Mouse (Mus musculus): Measurements from ENCODE around the gene Olfr1446. TPM values are rescaled to one million over a fixed set of nuclear protein-coding genes. Genes with fewer than 3 reads are reported as not detected.

Gene Olfr1446
- total RNA-seq (2023; ENCODE audit: inconsistent age), result not detected in 4 replicates

DNA sequence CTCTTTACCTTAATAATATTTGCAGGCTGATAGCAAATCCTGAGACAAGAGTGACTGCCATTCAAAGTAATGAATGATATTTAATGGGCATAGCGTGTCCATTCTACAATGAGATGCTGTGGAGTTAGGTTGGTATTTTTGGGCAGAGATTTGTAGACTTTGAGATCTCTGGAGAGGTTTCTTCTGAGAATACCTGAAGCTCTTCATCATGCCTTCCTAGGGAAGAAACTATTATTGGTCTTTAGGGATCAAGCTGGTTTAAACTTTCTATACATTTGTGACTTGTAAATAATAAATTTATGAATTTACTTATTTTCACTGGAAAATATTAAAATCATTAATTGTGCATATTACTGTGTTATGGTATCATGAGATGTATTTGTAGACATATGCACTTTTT is at the start of gene Olfr1446:
Gene Olfr1446, minus strand, starts transcription at position 101 of the 400 bp plus-strand sequence.

DNA sequence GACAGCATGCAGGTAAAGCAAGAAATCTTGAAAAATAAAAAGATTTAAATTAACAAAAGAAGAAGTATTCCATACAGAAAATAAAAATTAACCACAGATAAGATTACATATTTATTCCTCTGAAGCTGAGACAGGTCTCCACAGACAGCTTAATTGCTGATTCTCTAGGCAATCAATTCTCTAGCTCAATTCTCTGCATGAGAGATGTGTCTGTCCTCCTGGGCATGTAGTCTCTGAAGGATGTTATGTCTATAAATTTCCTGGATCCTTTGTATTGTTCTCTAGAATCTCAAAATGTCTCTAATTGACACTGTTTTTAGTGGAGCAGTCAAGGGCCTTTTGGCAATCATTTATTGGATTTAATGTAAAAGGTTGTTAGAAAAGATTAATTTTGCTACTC is 37.2 kb upstream of the Olfr1446 start, which contains the start of gene Olfr1449:
Gene Olfr1449, plus strand, starts transcription at position 301 of the 400 bp plus-strand sequence.

GRCm38 (mm10) chr19:12924319-12924718 is 31.0 kb upstream of the Olfr1446 start, which contains the start of gene Olfr1448:
TSS of gene Olfr1448 (minus strand) at chr19:12924419.

GRCm38 (mm10) chr19:12903643-12904042 is 10.3 kb upstream of the Olfr1446 start, which contains the start of gene Olfr1447:
TSS of gene Olfr1447 (minus strand) at chr19:12903743.

DNA sequence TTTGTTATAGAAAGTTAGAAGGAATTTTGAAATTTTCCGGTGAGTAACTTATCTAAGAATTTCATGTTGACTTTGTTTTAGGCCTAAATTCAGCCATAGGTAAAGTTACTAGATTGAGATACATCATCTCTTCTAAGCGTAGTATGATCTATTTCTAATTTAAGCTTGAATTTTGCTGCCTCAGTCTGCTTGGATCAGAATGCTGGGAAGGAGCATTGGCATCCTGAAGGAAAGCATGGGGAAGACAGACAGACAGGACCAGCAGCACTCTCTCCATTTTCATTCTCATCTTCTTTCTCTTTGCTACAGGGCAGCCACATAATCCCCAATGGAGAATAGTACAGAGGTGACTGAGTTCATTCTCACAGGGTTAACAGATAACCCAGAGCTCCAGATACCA is 9.8 kb downstream of the Olfr1446 start, which contains the start of gene Olfr1445:
Gene Olfr1445, plus strand, starts transcription at position 301 of the 400 bp plus-strand sequence.

GRCm38 (mm10) chr19:12856983-12857382 is 36.3 kb downstream of the Olfr1446 start, which contains the start of gene Olfr1444:
TSS of gene Olfr1444 (plus strand) at chr19:12857283.

DNA sequence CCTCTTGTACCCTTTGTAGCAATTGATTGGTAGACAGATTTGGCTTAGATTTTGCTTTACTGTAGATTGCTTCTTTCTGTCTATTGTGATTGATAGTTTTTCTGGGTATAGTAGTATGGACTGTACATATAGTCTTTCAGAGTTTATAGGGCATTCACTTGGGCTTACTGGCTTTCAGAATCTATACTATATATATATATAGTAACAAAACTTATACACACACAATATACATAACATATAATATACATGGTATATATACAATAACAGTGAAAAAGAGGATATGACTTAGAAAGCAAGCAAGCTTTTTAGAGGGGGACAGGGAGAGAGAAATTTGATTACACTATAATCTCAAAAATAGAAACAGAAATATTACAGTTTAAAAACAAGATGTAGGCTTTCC is 46.9 kb downstream of the Olfr1446 start, which contains the start of gene Gm5244:
Gene Gm5244, plus strand, starts transcription at position 301 of the 400 bp plus-strand sequence.

Other genes starting within 250 kb of the Olfr1446 start
- gene Olfr1442, start 223.1 kb downstream of the Olfr1446 start, total RNA-seq (2023; ENCODE audit: inconsistent age), result not detected in 4 replicates
- not detected in 4 replicates for gene Olfr1443, start 215.4 kb downstream of the Olfr1446 start, total RNA-seq (2023; ENCODE audit: inconsistent age)
- gene Keg1, start 197.7 kb downstream of the Olfr1446 start, total RNA-seq (2023; ENCODE audit: inconsistent age), result not detected in 4 replicates
- 3.6 to 5.9 TPM (median 4.2 TPM) in 4 replicates for gene Cntf, start 127.9 kb downstream of the Olfr1446 start, total RNA-seq (2023; ENCODE audit: inconsistent age)
- gene Zfp91, start 97.4 kb downstream of the Olfr1446 start, total RNA-seq (2023; ENCODE audit: inconsistent age), result 85.2 to 90.8 TPM (median 88.5 TPM) in 4 replicates
- gene Lpxn, start 97.3 kb downstream of the Olfr1446 start, total RNA-seq (2023; ENCODE audit: inconsistent age), result 81.9 to 88.1 TPM (median 84.2 TPM) in 4 replicates
- gene Gm5244, start 46.8 kb downstream of the Olfr1446 start, total RNA-seq (2023; ENCODE audit: inconsistent age), result 2.7 to 5.5 TPM (median 4.1 TPM) in 4 replicates
- gene Olfr1444, start 36.2 kb downstream of the Olfr1446 start, total RNA-seq (2023; ENCODE audit: inconsistent age), result 0.61 to 1.3 TPM (median 0.63 TPM) in 4 replicates
- not detected in 4 replicates for gene Olfr1445, start 9.7 kb downstream of the Olfr1446 start, total RNA-seq (2023; ENCODE audit: inconsistent age)
- gene Olfr1447, start 10.2 kb upstream of the Olfr1446 start, total RNA-seq (2023; ENCODE audit: inconsistent age), result not detected in 4 replicates
- gene Olfr1448, start 30.9 kb upstream of the Olfr1446 start, total RNA-seq (2023; ENCODE audit: inconsistent age), result not detected in 4 replicates
- gene Olfr1449, start 37.3 kb upstream of the Olfr1446 start, total RNA-seq (2023; ENCODE audit: inconsistent age), result not detected in 4 replicates
- gene Olfr1450, start 56.7 kb upstream of the Olfr1446 start, total RNA-seq (2023; ENCODE audit: inconsistent age), result not detected in 4 replicates
- not detected in 4 replicates for gene Olfr1451, start 101.5 kb upstream of the Olfr1446 start, total RNA-seq (2023; ENCODE audit: inconsistent age)
- not detected in 4 replicates for gene Olfr1453, start 134.8 kb upstream of the Olfr1446 start, total RNA-seq (2023; ENCODE audit: inconsistent age)
- gene Olfr1454, start 167.1 kb upstream of the Olfr1446 start, total RNA-seq (2023; ENCODE audit: inconsistent age), result not detected in 4 replicates
- gene Olfr1457, start 204.4 kb upstream of the Olfr1446 start, total RNA-seq (2023; ENCODE audit: inconsistent age), result not detected in 4 replicates
- gene Olfr1458, start 213.3 kb upstream of the Olfr1446 start, total RNA-seq (2023; ENCODE audit: inconsistent age), result not detected in 4 replicates

Measured in B cell, adult (primary cell).